Mouse (Mus musculus) embryonic facial prominence, embryonic 15.5 days (tissue): ENCODE results near the gene Ndst4. TPM values are rescaled to one million over a fixed set of nuclear protein-coding genes. Genes with fewer than 3 reads are reported as not detected.

Source experiments
- ATAC-seq: fragments of 200-750 bp; cut with Nextera tagmentation; 2 replicates; pipeline ENCODE4 v1.8.0; 2017; ENCODE audit warnings: low read depth, moderate TSS enrichment; ENCODE audit not compliant: insufficient number of reproducible peaks, low FRiP score, low TSS enrichment
- H3K27ac ChIP-seq: fragments of 300-500 bp; sonication (generic); replicated peaks from 2 replicates; pipeline ENCODE4 v1.5.1; 2015; ENCODE audit warnings: mild to moderate bottlenecking, inconsistent platforms
- H3K27me3 ChIP-seq: fragments of 300-500 bp; sonication (generic); 2 replicates; pipeline ENCODE4 v1.6.1; 2015; ENCODE audit warnings: inconsistent platforms
- H3K36me3 ChIP-seq: fragments of 300-500 bp; sonication (generic); 2 replicates; pipeline ENCODE4 v1.6.1; 2015; ENCODE audit warnings: mild to moderate bottlenecking, inconsistent platforms
- H3K4me1 ChIP-seq: fragments of 300-500 bp; sonication (generic); 2 replicates; pipeline ENCODE4 v1.6.1; 2015; ENCODE audit warnings: inconsistent platforms
- H3K4me2 ChIP-seq: fragments of 300-500 bp; sonication (generic); replicated peaks from 2 replicates; pipeline ENCODE4 v1.6.1; 2015; ENCODE audit warnings: mild to moderate bottlenecking, inconsistent platforms
- H3K4me3 ChIP-seq: fragments of 300-500 bp; sonication (generic); replicated peaks from 2 replicates; pipeline ENCODE4 v1.5.1; 2015; ENCODE audit warnings: mild to moderate bottlenecking, inconsistent platforms
- H3K9ac ChIP-seq: fragments of 300-500 bp; sonication (generic); 2 replicates; pipeline ENCODE4 v1.6.1; 2015; ENCODE audit warnings: inconsistent platforms
- H3K9me3 ChIP-seq: fragments of 300-500 bp; sonication (generic); replicated peaks from 2 replicates; pipeline ENCODE4 v1.6.1; 2016; ENCODE audit warnings: inconsistent platforms
- WGBS: fragments of 180-500 bp; shearing (Covaris S2); methylation state at CpG from one replicate; pipeline ENCODE4 v1.1.7; 2015; 5-methylcytosine and 5-hydroxymethylcytosine counted together
- polyA plus RNA-seq: library from polyadenylated mRNA; unstranded; fragments of >200 nt; fragmentation: Nextera tagmentation; extraction: Ambion mirVana; gene quantifications from 2 replicates; pipeline ENCODE4 v1.2.1, GENCODE M21; 2015

The Ndst4 gene
- polyA plus RNA-seq, 1 experiment from 2014 or later: 0.47 TPM

DNA sequence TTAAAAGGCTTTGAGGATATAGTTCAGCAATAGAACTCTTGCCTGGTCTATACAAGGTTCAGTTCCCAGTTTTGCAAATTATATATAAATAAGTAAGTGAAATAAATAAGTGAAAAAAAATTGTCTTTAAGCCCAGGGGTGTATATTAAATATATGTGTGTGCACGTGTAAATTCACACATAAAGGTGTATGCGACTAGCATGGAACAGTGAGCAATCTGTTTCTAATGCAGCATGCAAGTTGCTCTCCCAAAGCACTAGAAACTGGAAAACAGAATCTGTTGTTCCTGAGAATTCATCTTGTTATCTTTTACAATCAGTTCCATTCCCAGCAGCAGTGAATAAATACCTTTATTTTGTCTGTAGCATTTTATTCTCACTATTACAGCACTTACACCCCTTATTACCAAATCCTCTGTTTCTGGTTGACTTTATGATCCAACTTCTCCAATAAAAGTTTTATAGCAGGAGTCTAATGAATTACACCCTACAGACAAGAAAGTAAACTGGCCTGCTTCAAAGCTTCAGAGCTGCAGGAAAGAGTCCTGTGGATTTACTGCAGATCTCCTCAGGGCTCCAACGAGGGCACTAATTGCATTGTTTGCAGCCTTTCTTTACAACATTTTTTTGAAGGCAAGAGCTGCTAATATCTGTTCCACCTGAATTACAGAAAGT, 340.7 kb downstream of the Ndst4 start:
- H3K9me3 ChIP-seq: no peaks in the 10 kb centered on the region
- no peak overlapping the region for H3K4me2 ChIP-seq
- H3K4me1 ChIP-seq: no peaks in the 10 kb centered on the region
- no peaks in the 10 kb centered on the region for H3K36me3 ChIP-seq
- ATAC-seq: no peak
- H3K27ac ChIP-seq: no peak overlapping the region
- H3K9ac ChIP-seq: no peak overlapping the region
- H3K27me3 ChIP-seq: no peaks in the 10 kb centered on the region
- 59% methylated on average over 3 of the region's 3 CpGs for WGBS
- H3K4me3 ChIP-seq: no peak overlapping the region

DNA sequence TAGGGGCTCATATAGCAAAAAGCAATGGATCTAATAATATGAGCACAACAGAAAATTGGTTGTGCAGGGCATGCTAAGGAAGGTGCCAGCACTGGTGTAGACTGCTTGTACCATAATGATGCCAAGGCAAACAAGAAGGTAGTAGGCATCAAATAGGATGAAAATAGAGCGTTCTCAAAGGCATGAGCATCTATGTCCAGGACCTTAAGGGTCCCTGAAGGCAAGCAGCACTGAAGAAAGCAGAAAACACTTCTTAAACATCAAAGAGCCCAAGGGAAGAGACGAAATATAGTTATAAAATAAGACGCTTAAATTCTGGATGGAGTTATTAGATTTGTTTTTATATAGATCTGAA, 341.2 kb downstream of the Ndst4 start:
- no peak overlapping the region for H3K27ac ChIP-seq
- no peaks in the 10 kb centered on the region for H3K4me1 ChIP-seq
- H3K4me2 ChIP-seq: no peak overlapping the region
- H3K4me3 ChIP-seq: no peak overlapping the region
- no peaks in the 10 kb centered on the region for H3K27me3 ChIP-seq
- no peaks in the 10 kb centered on the region for H3K36me3 ChIP-seq
- H3K9me3 ChIP-seq: no peaks in the 10 kb centered on the region
- no peak overlapping the region for H3K9ac ChIP-seq
- WGBS: 76% methylated on average over 3 of the region's 3 CpGs
- ATAC-seq: no peak

DNA sequence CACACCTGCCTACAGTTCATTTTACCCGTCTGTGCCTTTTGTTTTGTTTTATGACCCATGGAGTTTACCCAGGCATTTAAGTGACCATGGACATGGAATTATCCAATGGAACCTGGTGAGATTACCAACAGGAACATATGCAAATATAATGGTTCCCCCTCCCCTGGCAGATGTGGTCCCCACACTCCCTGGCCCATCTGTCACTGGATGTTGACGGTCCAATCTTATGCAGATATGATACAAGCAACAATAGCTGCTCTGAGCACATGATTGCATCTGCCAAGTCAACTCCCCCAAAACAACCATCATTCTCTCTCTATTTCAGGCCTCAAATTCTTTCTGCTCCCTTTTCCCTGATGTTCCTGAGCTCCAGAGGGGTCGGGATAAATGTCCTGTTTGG, 342.5 kb downstream of the Ndst4 start:
- H3K9ac ChIP-seq: no peak overlapping the region
- no peaks in the 10 kb centered on the region for H3K27me3 ChIP-seq
- no peaks in the 10 kb centered on the region for H3K9me3 ChIP-seq
- no peaks in the 10 kb centered on the region for H3K4me1 ChIP-seq
- no peak overlapping the region for H3K4me2 ChIP-seq
- H3K36me3 ChIP-seq: no peaks in the 10 kb centered on the region
- no peak overlapping the region for H3K27ac ChIP-seq
- ATAC-seq: no peak
- H3K4me3 ChIP-seq: no peak overlapping the region
- 81% methylated on average over 3 of the region's 3 CpGs for WGBS

DNA sequence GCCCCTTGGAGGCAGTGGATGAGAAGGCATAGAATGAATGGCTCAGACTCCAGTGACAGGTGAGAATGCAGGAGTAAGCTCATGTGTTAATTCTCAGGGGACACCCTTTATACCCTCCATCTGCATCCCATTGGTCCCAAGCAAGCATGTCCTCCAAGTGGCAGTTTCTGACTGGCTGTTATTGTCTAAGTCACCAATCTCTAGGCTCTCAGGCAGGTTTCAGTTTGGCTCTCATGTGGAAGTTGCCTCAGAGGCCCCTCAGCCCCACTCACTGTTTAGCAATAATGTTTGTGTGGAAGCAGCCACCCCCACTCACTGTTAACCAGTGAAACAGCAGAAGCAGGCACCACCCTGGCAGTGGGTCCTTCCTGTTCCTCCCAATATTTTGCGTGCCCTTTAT, 353.0 kb downstream of the Ndst4 start:
- no peak overlapping the region for H3K27ac ChIP-seq
- WGBS: 59% methylated on average over 1 of the region's 1 CpGs
- H3K4me1 ChIP-seq: no peaks in the 10 kb centered on the region
- no peak overlapping the region for H3K9ac ChIP-seq
- H3K9me3 ChIP-seq: no peaks in the 10 kb centered on the region
- no peak overlapping the region for H3K4me3 ChIP-seq
- no peaks in the 10 kb centered on the region for H3K27me3 ChIP-seq
- ATAC-seq: no peak; the same call in 1 of the 2 replicates
- H3K4me2 ChIP-seq: no peak overlapping the region
- no peaks in the 10 kb centered on the region for H3K36me3 ChIP-seq

- Histone ChIP-seq H3K4me2 (no peak overlapping the region), H3K9me3 (no peaks in the 10 kb centered on the region), H3K4me3 (no peak overlapping the region), H3K4me1 (no peaks in the 10 kb centered on the region), H3K36me3 (no peaks in the 10 kb centered on the region), H3K9ac (no peak overlapping the region), H3K27ac (no peak overlapping the region), H3K27me3 (no peaks in the 10 kb centered on the region)
- ATAC-seq: no peak
Observed at GRCm38 (mm10) chr3:125760711-125761110, 356.8 kb downstream of the Ndst4 start.
